Mouse (Mus musculus): ENCODE measurements around the gene Gm2115.

Gm2115 gene

GRCm38 (mm10) chr7:84528796-84529533 is at the start of gene Gm2115:
TSS of gene Gm2115 (plus strand) at chr7:84528954.
- DNase-seq (ENCODE audit: low read depth, low spot score) = peak; percentile 25

- no peak for DNase-seq (ENCODE audit: low read depth, low spot score)
These were observed 45.0 kb upstream of the Gm2115 start for GRCm38 (mm10) chr7:84483447-84484407.

- DNase-seq (ENCODE audit: low read depth, low spot score) = no peak
These were observed 42.3 kb upstream of the Gm2115 start for GRCm38 (mm10) chr7:84486485-84486884.

GRCm38 (mm10) chr7:84503163-84503562 is 25.6 kb upstream of the Gm2115 start:
- DNase-seq (ENCODE audit: low read depth, low spot score) = no peak

- DNase-seq (ENCODE audit: low read depth, low spot score) = no peak
These were observed 10.1 kb upstream of the Gm2115 start for GRCm38 (mm10) chr7:84518533-84519198.

GRCm38 (mm10) chr7:84521329-84521728 is 7.4 kb upstream of the Gm2115 start:
- DNase-seq (ENCODE audit: low read depth, low spot score) = no peak

- DNase-seq (ENCODE audit: low read depth, low spot score) = no peak
These were observed 6.3 kb upstream of the Gm2115 start for GRCm38 (mm10) chr7:84522426-84522825.

GRCm38 (mm10) chr7:84526171-84526570 is 2.6 kb upstream of the Gm2115 start:
- DNase-seq (ENCODE audit: low read depth, low spot score) = no peak

- DNase-seq (ENCODE audit: low read depth, low spot score) = no peak
These were observed 4.0 kb downstream of the Gm2115 start for GRCm38 (mm10) chr7:84532795-84533194.

GRCm38 (mm10) chr7:84534632-84535031 is 5.9 kb downstream of the Gm2115 start:
- DNase-seq (ENCODE audit: low read depth, low spot score) = no peak

- DNase-seq (ENCODE audit: low read depth, low spot score) = no peak
These were observed 16.2 kb downstream of the Gm2115 start for GRCm38 (mm10) chr7:84544946-84545345.

GRCm38 (mm10) chr7:84546667-84547066 is 17.9 kb downstream of the Gm2115 start:
- no peak for DNase-seq (ENCODE audit: low read depth, low spot score)

- DNase-seq (ENCODE audit: low read depth, low spot score) = no peak
These were observed 22.7 kb downstream of the Gm2115 start for GRCm38 (mm10) chr7:84551472-84551871.

- no peak for DNase-seq (ENCODE audit: low read depth, low spot score)
These were observed 26.5 kb downstream of the Gm2115 start for GRCm38 (mm10) chr7:84555294-84555693.

- no peak for DNase-seq (ENCODE audit: low read depth, low spot score)
These were observed 28.6 kb downstream of the Gm2115 start for GRCm38 (mm10) chr7:84557332-84557731.

GRCm38 (mm10) chr7:84560500-84560899 is 31.7 kb downstream of the Gm2115 start:
- no peak for DNase-seq (ENCODE audit: low read depth, low spot score)

- no peak for DNase-seq (ENCODE audit: low read depth, low spot score)
These were observed 35.5 kb downstream of the Gm2115 start for GRCm38 (mm10) chr7:84564236-84564635.

GRCm38 (mm10) chr7:84566200-84566599 is 37.4 kb downstream of the Gm2115 start:
- no peak for DNase-seq (ENCODE audit: low read depth, low spot score)

- no peak for DNase-seq (ENCODE audit: low read depth, low spot score)
These were observed 48.3 kb downstream of the Gm2115 start for GRCm38 (mm10) chr7:84577034-84577433.

GRCm38 (mm10) chr7:84578841-84579240 is 50.1 kb downstream of the Gm2115 start:
- DNase-seq (ENCODE audit: low read depth, low spot score) = peak; percentile 40

- no peak for DNase-seq (ENCODE audit: low read depth, low spot score)
These were observed 51.0 kb downstream of the Gm2115 start for GRCm38 (mm10) chr7:84579769-84580168.

- DNase-seq (ENCODE audit: low read depth, low spot score) = no peak
These were observed 56.3 kb downstream of the Gm2115 start for GRCm38 (mm10) chr7:84585086-84585485.

Measured in ES-CJ7 (cell line).